Mouse (Mus musculus): Measurements from ENCODE around the gene Gm9817. TPM values are rescaled to one million over a fixed set of nuclear protein-coding genes. Genes with fewer than 3 reads are reported as not detected.
"Not testable (repeated sequence)": the region's sequence is repeated elsewhere in the genome, so short reads cannot be mapped to it uniquely, and the experiment has no call there.

The Gm9817 gene
- total RNA-seq (2021) = not detected

DNA sequence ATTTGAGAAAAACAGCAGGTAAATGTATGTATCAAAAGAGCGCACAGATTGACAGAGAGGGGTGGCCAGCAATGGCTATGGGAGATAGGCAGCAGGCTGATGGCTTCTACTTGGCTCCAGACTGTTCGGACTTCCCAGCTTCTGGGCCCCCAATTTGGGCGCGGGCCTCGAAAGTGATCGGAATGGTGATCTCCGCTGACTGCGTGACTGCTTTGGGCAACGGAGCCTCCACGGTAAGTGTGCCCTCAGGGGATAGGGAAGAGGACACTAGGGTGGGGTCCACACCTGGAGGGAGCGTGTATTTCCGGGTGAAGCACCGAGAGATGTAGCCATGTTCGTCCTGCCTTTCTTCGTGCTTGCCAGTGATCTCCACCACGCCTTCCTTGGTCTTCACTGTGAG, at the start of gene Gm9817:
TSS of gene Gm9817 (plus strand) at position 301 of the 400 bp plus-strand sequence.
- intact Hi-C loops (cut with DNase I); DNase-seq (ENCODE audit: low spot score in 2 of 2): not testable (repeated sequence)

DNA sequence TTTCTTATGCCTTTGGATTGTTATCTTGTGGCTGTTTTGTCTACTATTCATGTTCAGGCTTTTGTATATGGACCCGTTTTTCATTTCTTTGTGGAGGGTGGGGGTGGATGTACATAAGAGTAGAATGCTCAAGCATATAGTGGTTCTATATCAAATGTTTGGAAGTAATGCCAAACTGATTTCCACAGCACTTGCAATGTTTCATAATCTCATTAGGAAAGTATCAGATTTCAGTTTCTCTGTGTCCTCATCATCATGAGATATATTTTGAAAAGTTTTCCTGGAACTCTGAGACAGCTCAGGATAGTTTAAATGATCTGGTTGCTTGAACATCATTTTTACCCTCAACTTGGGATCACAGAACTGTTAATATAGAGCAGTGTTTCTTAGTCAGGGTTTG, 48.7 kb upstream of the Gm9817 start:
- no peak for DNase-seq (ENCODE audit: low spot score in 2 of 2)
- intact Hi-C loops (cut with DNase I) = loop anchor here (2.0 to 5.0 kb wide), 4 partner anchors 53 to 447 kb away; no protein-coding TSS in a partner anchor

DNA sequence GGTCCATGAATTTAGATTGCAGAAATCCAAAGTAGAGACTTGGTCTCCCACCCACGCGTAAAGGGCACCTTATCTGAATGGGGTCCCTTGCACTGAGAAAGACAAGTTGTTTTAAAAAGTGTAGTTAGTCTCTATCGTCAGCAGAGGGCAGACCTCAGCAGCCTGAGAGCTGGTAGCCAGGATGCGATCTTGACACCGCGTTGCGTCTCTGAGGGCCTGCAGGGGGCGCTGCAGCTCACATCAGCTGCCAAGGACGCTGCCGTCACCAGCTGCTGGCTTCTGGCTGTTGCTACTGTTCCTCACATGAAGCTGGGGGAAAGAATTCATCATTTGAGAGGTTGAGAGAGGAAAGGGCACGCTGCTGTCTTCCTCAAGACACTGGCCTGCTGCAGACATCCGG, 47.7 kb upstream of the Gm9817 start:
- peak; percentile 87 to 88 for DNase-seq (ENCODE audit: low spot score in 2 of 2)
- intact Hi-C loops (cut with DNase I) = loop anchor here (2.0 to 5.0 kb wide), 4 partner anchors 51 to 446 kb away; no protein-coding TSS in a partner anchor

DNA sequence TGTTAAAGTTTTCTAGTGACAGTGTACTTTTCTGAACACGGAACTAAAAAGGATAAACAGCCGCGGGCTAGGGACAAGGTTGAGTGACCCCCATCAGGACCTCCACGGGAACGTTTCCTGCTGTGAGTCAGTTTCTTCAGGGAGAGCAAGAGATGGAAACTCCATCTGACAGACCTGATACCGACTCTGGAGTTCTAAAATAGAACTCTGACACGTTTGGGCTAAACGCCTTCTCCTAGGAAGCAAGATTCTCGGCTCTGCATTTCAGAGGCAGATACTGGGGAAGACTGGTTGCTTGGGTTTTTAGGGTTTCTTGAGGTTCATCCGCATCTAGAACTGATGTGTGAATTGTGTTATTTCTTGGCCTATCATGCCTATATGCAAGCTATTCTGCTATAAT, 47.2 kb upstream of the Gm9817 start:
- intact Hi-C loops (cut with DNase I) = loop anchor here (2.0 to 5.0 kb wide), 4 partner anchors 51 to 445 kb away; no protein-coding TSS in a partner anchor
- peak in 1 of 2 experiments; percentile 22 for DNase-seq (ENCODE audit: low spot score in 2 of 2)

DNA sequence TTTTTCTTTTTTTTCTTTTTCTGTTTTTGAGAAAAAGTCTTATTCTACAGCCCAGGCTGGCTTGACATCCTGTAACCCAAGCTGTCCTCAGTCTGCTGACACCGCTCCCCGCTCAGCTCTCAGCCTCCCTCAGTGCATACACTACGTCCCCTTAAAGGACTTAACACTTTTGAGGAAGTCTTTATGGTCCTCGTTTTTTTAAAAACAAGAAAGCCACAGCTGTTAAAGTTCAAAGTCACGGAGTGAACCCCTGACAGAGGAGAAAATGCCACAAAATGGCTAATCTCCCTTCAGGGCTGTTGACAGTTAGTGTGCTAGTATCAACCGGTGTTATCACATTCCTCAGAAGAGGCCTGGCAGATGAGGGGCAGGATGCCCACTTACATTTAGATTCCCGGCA, 46.7 kb upstream of the Gm9817 start:
- DNase-seq (ENCODE audit: low spot score in 2 of 2) = no peak
- intact Hi-C loops (cut with DNase I) = loop anchor here (2.0 to 5.0 kb wide), 4 partner anchors 51 to 445 kb away; no protein-coding TSS in a partner anchor

DNA sequence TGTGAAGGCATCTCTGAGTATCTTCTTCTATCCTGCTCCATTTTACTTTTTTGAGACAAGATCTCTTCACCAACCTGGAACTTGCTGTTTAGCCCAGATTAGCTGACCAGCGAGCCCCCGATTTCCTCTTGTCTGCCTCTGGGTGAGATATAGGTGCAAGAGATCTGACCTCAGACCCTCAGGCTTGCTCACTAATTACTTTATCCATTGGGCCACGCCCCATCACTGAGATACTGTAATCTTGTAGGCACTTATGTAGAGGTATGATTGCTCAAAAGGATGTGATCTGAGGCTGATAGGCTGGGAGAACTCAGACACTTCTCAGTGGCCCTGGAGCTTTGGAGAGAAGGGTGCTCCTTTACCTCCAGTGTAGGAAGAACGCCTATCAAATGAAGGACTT, 46.0 kb upstream of the Gm9817 start:
- intact Hi-C loops (cut with DNase I) = loop anchor here (5.0 kb wide), 2 partner anchors 50 to 360 kb away; no protein-coding TSS in a partner anchor
- DNase-seq (ENCODE audit: low spot score in 2 of 2) = no peak

DNA sequence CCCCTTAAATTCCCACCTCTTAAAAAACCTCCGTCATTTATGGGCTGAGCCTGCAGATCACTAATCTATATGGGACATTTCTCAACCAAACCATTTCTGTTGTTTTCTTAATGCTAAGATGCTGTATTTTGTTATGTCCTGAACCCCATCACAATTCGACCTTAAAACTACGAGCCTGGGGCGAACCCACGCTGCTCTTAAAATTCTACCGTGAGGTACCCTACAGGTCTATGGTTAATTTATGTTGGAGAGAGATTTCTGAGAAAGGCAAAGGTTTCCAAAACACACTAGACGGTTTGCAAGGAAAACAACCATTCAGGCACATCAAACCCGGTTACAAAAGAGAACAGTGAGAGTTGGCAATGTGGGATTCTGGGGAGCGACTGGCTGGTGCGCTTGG, 45.1 kb upstream of the Gm9817 start:
- DNase-seq (ENCODE audit: low spot score in 2 of 2) = no peak
- intact Hi-C loops (cut with DNase I) = loop anchor here (5.0 kb wide), 2 partner anchors 49 to 359 kb away; no protein-coding TSS in a partner anchor

DNA sequence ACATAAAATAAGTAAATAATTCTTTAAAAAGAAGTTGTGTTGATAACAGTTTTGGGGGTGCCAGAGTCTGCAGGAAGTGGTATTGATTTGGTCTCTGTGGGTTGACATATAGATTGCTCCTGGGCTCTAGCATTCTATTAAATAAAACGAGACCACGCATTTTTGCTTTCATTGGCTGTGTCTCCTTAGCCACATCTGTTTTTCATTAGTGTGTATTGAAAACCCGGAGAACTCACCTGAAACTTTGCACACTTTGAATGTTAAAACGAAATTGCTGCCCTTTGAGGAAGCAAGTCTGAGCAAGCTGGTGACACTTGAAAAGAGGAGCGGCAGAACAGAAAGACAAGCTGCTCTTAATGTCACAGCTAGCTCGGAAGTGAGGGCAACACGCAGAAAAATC, 43.7 kb upstream of the Gm9817 start:
- intact Hi-C loops (cut with DNase I) = loop anchor here (5.0 kb wide), 2 partner anchors 48 to 358 kb away; no protein-coding TSS in a partner anchor
- no peak for DNase-seq (ENCODE audit: low spot score in 2 of 2)

DNA sequence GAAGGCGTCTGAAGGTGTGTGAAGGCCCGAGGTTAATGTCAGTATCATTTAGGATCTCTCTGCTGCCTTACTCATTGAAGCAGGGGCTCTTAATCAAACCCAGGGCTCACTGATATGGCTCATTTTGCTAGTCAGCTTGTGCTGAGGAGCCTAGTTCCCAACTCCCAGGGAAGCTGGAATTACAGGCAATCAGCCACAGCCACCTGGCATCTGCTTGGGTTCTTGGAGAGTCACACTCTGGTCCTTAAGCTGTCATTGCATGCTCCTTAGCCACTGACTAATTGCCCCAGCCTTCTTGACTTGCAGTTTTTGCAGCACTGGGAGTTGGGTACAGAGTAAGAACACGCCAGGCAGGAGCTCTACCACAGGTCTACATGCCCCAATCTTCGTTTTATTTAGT, 42.1 kb upstream of the Gm9817 start:
- DNase-seq (ENCODE audit: low spot score in 2 of 2) = no peak
- intact Hi-C loops (cut with DNase I) = no loop called here

DNA sequence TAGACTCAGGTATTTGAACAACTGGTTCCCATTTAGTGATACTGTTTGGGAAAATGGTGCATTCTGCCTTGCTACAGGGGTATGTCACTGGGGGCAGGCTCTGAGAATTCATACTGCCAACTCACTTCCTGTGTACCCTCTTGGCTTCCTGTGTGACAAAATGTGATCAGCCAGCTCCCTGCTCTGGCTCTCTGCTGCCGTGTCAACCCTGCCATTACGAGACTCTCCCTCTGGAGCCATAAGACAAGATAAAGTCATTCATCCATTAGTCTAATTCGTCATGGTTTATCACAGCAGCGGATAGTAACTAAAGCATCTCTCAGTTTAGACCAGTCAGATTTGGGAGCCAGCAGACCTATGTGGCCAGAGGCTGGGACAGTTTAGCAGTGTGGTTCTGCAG, 38.3 kb upstream of the Gm9817 start:
- no peak for DNase-seq (ENCODE audit: low spot score in 2 of 2)
- intact Hi-C loops (cut with DNase I) = no loop called here

DNA sequence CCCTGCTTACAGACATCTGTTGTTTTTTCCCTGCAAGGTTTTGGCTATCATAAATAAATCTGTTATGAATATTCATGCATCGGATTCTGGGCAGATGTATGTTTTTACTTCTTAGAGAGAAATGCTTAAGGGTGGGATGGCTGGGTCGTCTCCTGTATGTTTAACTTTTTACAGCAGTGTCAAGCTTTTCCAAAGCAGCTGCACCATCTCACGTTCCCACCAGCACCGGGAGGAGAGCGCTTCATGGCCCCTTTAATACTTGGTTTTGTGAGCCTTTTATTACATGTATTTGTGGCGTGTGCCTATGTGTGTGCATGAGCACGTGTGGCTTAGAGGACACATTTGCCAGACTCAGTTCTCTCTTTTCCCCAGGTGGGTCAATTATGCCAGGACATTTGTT, 37.8 kb upstream of the Gm9817 start:
- intact Hi-C loops (cut with DNase I) = no loop called here
- no peak for DNase-seq (ENCODE audit: low spot score in 2 of 2)

DNA sequence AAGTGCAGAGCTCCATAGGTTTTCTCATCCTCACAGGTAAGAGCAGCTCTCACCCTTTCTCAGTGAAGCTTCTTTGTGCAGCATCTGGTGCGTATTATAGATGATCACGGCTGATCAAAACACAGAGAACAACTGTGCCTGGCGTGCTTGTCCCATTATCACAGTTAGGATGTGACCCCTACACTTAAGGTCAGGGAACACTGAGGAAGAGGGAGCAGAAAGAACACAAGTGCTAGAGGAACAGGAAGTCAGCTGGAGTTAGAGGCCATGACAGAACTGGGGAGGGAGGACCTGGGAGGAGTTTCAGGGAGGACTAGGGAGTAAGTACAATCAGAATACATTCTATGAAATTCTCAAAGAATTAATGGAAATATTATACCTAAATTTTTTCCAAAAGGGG, 35.0 kb upstream of the Gm9817 start:
- DNase-seq (ENCODE audit: low spot score in 2 of 2) = no peak
- intact Hi-C loops (cut with DNase I) = no loop called here

DNA sequence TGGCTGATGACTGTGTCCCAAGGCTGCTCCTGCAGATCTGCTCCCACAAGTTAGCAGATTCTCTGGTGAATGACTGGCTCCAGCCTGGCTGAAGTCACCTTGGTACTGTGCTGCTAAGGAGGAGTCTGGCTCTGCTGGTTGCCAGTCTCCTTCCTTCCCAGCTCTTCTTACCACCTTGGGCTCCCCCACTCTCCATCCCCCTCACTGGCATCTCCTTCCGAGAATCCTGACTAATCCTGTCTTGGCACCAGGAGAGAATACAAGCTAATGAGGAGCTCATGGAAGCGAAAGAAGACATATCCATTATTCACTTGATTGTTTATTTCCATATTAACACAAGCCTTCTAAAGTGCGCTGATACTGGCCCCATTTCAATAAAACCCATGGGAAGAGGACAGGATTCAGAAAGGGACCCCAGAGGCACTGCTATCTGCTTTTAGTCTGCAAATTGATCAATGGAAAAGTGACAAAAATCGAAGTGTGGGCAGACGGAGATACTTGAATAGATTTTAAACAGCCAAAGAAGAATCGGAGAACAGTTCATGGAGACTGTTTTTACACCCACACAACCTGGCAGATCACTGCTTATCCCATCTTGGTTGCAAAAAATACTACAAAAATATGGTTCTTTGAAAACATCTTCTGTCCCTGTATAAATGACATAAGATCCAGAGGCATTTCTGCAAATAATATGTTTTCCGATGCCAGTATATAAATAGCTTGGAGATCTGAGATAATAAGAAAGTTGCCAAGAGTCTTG, 29.1 kb upstream of the Gm9817 start:
- intact Hi-C loops (cut with DNase I) = no loop called here

DNA sequence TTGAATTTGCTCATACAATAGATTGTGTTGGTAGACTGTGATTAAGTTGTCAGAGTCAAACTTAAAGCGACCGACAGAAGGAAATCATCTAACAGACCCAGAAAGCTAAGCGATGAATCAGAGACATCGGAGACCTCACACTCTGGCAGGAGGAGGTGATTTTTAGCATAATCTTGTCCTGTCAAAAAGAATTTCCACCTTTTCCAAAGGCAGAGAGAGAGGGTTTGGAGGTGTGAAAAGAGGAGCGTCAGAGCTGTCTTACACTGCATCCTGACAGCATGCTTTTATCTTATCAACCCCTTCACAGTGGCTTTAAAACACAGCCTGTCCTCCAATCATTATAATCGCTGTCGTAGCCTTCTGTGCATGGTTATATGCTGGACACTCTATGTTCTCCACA, 25.7 kb upstream of the Gm9817 start:
- intact Hi-C loops (cut with DNase I) = no loop called here
- DNase-seq (ENCODE audit: low spot score in 2 of 2) = no peak

More for the DNA sequence above, 29.1 kb upstream of the Gm9817 start:
- DNase-seq (ENCODE audit: low spot score in 2 of 2) = peak; percentile 25 to 36

DNA sequence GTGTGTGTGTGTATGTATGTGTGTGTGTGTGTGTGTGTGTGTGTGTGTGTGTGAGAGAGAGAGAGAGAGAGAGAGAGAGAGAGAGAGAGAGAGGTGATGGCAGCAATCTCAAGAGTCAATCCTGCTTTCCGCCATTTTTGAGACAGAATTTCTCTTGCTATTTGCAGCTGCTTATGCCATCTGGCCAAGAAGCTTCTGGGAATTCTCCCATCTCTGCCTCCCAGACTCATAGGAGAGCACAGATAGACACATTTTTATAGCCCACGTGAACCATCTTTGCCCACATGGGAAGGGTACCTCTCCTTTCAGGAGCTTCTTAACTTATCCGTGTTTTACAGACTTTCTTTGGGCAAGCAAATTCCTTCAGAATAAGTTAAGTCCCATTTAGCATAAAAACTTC, 24.6 kb upstream of the Gm9817 start:
- intact Hi-C loops (cut with DNase I) = no loop called here
- DNase-seq (ENCODE audit: low spot score in 2 of 2) = peak; percentile 19 to 22

DNA sequence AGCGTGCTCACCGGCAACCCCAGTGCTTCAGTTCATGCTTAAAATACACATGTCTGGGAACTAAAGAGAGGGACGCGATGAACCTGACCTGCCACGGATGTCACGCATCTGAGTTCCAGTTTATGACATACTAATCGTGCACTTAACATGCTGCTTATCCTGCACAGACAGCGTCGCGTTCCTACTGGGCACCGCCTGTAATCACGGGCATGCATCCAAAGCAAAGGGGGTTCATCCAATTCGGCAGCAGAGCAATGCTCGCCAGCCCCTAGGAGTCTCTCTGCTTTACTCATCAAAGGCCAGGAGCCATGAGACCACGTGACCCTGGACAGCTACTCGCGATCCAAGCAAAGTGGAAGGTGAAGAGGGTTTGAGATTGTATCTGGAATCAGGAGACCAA, 19.3 kb upstream of the Gm9817 start:
- no peak for DNase-seq (ENCODE audit: low spot score in 2 of 2)
- intact Hi-C loops (cut with DNase I) = no loop called here

DNA sequence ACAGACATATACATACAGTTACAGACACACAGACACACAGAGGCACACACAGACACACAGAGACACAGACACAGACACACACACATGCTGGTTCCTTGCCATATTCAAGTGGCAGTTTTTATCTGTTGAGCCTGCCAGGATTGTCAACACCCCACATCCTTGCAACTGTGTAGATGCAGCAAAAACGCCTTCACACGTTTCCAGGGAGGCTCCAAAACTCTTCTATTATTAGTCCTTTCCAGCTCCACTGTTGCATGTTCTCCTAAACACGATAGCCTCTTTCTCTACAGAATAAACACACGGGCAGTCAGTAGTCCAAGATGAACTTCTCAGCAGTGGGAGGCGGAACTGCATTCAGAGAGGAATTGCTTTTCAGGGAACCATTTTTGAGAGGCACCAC, 15.3 kb upstream of the Gm9817 start:
- intact Hi-C loops (cut with DNase I) = no loop called here
- peak in 1 of 2 experiments; percentile 15 for DNase-seq (ENCODE audit: low spot score in 2 of 2)

DNA sequence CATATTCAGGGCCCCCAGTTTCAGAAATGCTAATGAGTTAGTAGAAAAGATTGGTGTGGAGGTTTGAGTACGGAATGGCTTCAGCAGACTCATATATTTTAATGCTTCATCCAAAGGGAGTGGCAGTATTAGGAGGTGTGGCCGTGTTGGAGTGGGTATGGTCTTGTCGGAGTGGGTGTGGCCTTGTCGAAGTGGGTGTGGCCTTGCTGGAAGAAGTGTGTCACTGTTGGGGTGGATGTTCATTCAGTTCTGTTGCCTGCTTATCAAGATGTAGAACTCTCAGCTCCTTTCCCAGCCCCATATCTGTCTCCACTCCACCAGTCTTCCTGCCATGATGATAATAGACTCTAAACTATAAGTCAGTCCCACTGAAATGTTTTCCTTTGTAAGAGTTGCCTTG, 13.5 kb upstream of the Gm9817 start:
- DNase-seq (ENCODE audit: low spot score in 2 of 2) = no peak
- intact Hi-C loops (cut with DNase I) = no loop called here

DNA sequence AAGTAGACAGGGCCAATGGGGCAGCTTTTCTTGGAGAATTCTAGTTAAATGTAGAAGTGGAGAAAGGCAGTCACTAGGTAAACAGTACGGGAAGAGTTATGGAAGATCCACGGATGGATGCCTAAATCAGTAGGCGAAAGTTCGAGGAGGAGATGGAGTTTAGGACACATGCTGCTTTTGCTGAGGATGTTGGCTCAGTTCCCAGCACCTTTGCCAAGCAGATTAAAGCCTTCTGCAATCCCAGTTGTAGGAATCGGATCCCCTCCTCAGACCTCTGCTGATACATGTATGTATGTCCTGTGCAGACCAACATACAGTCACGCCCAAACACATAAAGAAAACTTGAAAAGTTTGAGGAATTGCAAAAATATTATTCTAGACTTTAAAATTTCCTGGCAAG, 8.1 kb upstream of the Gm9817 start:
- no peak for DNase-seq (ENCODE audit: low spot score in 2 of 2)
- intact Hi-C loops (cut with DNase I) = no loop called here

DNA sequence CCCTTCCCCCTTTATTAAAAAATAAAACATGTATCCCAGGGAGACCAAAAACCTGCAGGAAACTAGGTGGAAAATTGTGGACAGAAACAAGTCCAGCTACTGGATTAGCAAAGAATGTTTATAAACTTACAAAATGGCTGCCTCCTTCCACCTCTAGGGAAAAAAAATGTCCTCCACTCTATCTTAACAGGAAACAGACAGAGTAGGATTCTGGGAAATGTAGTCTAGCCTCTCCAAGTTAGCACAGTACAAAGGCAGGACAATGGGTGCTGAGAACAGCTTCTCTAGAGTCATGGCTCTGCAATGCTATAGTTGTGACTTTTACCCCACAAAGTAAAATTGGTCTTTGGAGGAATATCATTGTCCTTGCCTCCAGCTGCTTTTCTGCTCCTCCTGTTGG, 3.5 kb upstream of the Gm9817 start:
- intact Hi-C loops (cut with DNase I) = no loop called here
- DNase-seq (ENCODE audit: low spot score in 2 of 2) = no peak

DNA sequence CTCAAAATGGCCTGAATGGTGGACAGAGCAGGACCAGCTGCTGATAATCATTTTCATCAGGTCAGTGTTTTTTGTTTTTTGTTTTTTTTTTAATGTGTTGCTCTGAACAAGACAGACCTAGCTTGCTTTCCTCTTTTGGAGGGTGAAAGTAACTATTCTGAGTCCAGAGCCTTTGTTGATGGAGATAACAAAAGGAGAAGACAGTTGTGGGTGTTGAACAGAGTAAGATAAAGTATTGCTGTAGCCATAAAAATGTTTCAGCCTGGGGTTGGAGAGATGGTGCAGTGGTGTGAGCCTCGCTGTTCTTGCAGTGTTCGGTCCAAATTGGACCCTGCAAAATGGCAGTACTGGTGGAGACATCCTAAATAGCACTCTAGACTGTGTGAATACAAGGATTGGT, 2.8 kb upstream of the Gm9817 start:
- intact Hi-C loops (cut with DNase I) = no loop called here
- DNase-seq (ENCODE audit: low spot score in 2 of 2) = no peak

Data from left cerebral cortex, postnatal 36 days (tissue).